Mouse (Mus musculus) right cerebral cortex, postnatal 36 days (tissue): Measurements from ENCODE around the gene Vwa3b.
"Not testable (repeated sequence)": the region's sequence is repeated elsewhere in the genome, so short reads cannot be mapped to it uniquely, and the experiment has no call there.

Experiments used
- DNase-seq, 2 experiments: peaks; one replicate each; pipeline ENCODE4 v3.0.0; 2022; ENCODE audit warnings: low spot score in 2 of 2, mixed read lengths in 1 of 2

The Vwa3b gene

GRCm38 (mm10) chr1:37025962-37026686 lies at the start of gene Vwa3b:
Vwa3b (plus strand) TSS chr1:37026596.
- no peak for DNase-seq

GRCm38 (mm10) chr1:36976770-36977169 lies 49.6 kb upstream of the Vwa3b start:
- no peak for DNase-seq

GRCm38 (mm10) chr1:36982191-36982961 lies 44.0 kb upstream of the Vwa3b start:
- no peak for DNase-seq

- no peak for DNase-seq
Observed at GRCm38 (mm10) chr1:36983754-36984153, 42.6 kb upstream of the Vwa3b start.

GRCm38 (mm10) chr1:36984406-36984805 lies 42.0 kb upstream of the Vwa3b start:
- DNase-seq, result no peak

GRCm38 (mm10) chr1:36985896-36986295 lies 40.5 kb upstream of the Vwa3b start:
- no peak for DNase-seq

GRCm38 (mm10) chr1:36986396-36987160 lies 39.8 kb upstream of the Vwa3b start:
- no peak for DNase-seq

GRCm38 (mm10) chr1:36987172-36988148 lies 38.9 kb upstream of the Vwa3b start:
- no peak for DNase-seq

- DNase-seq, result no peak
Observed at GRCm38 (mm10) chr1:36988161-36988560, 38.2 kb upstream of the Vwa3b start.

- DNase-seq, result no peak
Observed at GRCm38 (mm10) chr1:36988561-36988960, 37.8 kb upstream of the Vwa3b start.

- no peak for DNase-seq
Observed at GRCm38 (mm10) chr1:36994296-36994695, 32.1 kb upstream of the Vwa3b start.

- no peak for DNase-seq
Observed at GRCm38 (mm10) chr1:36995760-36996159, 30.6 kb upstream of the Vwa3b start.

- no peak for DNase-seq
Observed at GRCm38 (mm10) chr1:36996561-36997213, 29.7 kb upstream of the Vwa3b start.

GRCm38 (mm10) chr1:37000307-37000706 lies 26.1 kb upstream of the Vwa3b start:
- no peak for DNase-seq

GRCm38 (mm10) chr1:37001636-37002315 lies 24.6 kb upstream of the Vwa3b start:
- no peak for DNase-seq

GRCm38 (mm10) chr1:37002316-37003008 lies 23.9 kb upstream of the Vwa3b start:
- no peak for DNase-seq

GRCm38 (mm10) chr1:37004533-37004932 lies 21.9 kb upstream of the Vwa3b start:
- DNase-seq, result no peak

- no peak for DNase-seq
Observed at GRCm38 (mm10) chr1:37005036-37005435, 21.4 kb upstream of the Vwa3b start.

- not testable (repeated sequence) for DNase-seq
Observed at GRCm38 (mm10) chr1:37006529-37006928, 19.9 kb upstream of the Vwa3b start.
